ENCODE assay signal across 8 mouse cellular contexts in the genomic region with DNA sequence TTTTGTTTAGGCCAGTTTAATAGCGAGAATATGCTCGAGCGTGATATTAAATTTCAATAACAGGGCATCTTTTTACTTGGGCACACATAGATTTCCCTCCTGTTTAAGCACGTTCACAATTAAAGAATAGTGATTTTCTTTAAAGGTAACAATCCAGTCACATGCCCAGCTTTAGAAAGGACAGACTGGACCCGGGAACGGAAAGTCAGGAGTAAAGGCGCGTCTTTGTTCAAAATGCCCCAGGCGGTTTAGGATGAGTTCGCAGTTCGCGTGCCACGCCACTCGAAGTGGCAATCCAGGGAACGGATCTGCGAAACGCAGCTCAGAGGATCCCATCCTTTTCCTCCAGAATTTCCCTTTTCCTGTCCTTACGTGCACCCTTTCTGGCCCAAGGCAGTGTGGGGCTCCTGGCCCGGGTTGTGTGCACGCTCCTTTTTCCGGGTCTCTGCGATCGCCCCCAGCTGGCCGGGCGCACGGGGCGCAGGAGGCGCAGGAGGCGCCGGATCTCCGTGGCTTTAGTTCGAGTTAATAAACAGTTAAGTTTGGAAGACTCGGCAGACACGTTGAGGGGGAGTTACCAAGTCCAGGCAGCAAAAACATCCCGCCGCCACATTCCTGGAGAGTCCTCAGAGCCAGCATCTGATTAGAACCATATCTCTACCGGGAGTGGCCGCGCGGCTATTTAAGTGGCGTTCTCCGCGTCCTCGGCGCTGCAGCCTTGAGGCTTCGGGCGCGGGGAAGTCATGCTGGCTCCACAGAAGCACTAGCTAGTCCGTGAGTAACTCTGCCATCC. TPM values are rescaled to one million over a fixed set of nuclear protein-coding genes. Genes with fewer than 3 reads are reported as not detected.
DNase-seq lines count a peak whose midpoint lies in the region; ATAC-seq lines count a peak whose summit lies in the region.

No protein-coding gene starts in this region.

- H3K9ac ChIP-seq in intestine, embryonic 14.5 days (ENCODE audit: low read length): peak overlapping the region; percentile 54

- H3K4me1 ChIP-seq in intestine, embryonic 14.5 days (replicated peaks; ENCODE audit: control insufficient read depth, insufficient read depth, low read length): peaks cover 25% of the 10 kb centered on the region
- peaks cover 17% of the 10 kb centered on the region for H3K4me1 ChIP-seq in megakaryocyte, embryonic 14.5 days

- peak overlapping the region; percentile 57 for H3K4me3 ChIP-seq in intestine, embryonic 14.5 days (ENCODE audit: low read depth, low read length)
- H3K4me3 ChIP-seq in megakaryocyte, embryonic 14.5 days (replicated peaks): peak overlapping the region; percentile 89

- H3K4me2 ChIP-seq in intestine, embryonic 14.5 days (ENCODE audit: low read length): peak overlapping the region; percentile 63

- H3K9me3 ChIP-seq in intestine, embryonic 14.5 days (ENCODE audit: control insufficient read depth, low read length): no peaks in the 10 kb centered on the region
- H3K9me3 ChIP-seq in megakaryocyte, embryonic 14.5 days: no peaks in the 10 kb centered on the region

- DNase-seq in adrenal gland, adult 18-20 months (ENCODE audit: low spot score in 2 of 2): peak; percentile 72 to 86
- peak; percentile 90 for DNase-seq in embryo, embryonic 10 days (ENCODE audit: low spot score)
- peak; percentile 86 for DNase-seq in gastrocnemius, postnatal 25 days
- DNase-seq in intestine, embryonic 14.5 days (ENCODE audit: low spot score): peak; percentile 89
- DNase-seq in left cerebral cortex, postnatal 10 days (ENCODE audit: extremely low spot score in 1 of 2, low spot score in 2 of 2): peak; percentile 64 to 92
- peak; percentile 75 for DNase-seq in right cerebral cortex, postnatal 25 days
- peak; percentile 80 to 88 for DNase-seq in urinary bladder, postnatal 4 days (ENCODE audit: low spot score in 2 of 2)

- 3% methylated on average over 49 of the region's 49 CpGs for WGBS in intestine, embryonic 14.5 days

- ATAC-seq in intestine, embryonic 14.5 days (replicated peaks; ENCODE audit: low FRiP score, low TSS enrichment, low read depth): peak; percentile 95

- intact Hi-C loops in left cerebral cortex, postnatal 10 days (cut with DNase I): loop anchor here (2.0 kb wide), 1 partner anchor 148 kb away; no protein-coding TSS in a partner anchor

- no peaks in the 10 kb centered on the region for H3K36me3 ChIP-seq in intestine, embryonic 14.5 days (ENCODE audit: control insufficient read depth, insufficient read depth, low read length)
- no peaks in the 10 kb centered on the region for H3K36me3 ChIP-seq in megakaryocyte, embryonic 14.5 days (replicated peaks; ENCODE audit: low read length)

- H3K27ac ChIP-seq in intestine, embryonic 14.5 days (ENCODE audit: low read depth): peak overlapping the region; percentile 14

- H3K27me3 ChIP-seq in intestine, embryonic 14.5 days (replicated peaks; ENCODE audit: control insufficient read depth, insufficient read depth, low read length): no peaks in the 10 kb centered on the region
- H3K27me3 ChIP-seq in megakaryocyte, embryonic 14.5 days (replicated peaks): peaks cover 49% of the 10 kb centered on the region

RNA-seq across cellular contexts. Expression of gene C9, which starts 58.8 kb away (rescaled TPM):
- total RNA-seq in adrenal gland, adult 18-20 months (2021): not detected
- not detected for total RNA-seq in gastrocnemius, postnatal 25 days (2021)
- polyA plus RNA-seq in intestine, embryonic 14.5 days (2014; fragmentation: Nextera tagmentation; extraction: Ambion mirVana): 1.2 and 1.4 TPM in 2 replicates
- not detected for total RNA-seq in left cerebral cortex, postnatal 10 days (2021)
- not detected in 2 replicates for polyA plus RNA-seq in megakaryocyte, embryonic 14.5 days (2012; ENCODE audit: insufficient read depth, low replicate concordance)

Comparison
In these comparisons a context has a peak if more than half of its experiments do, and no peak if none do; other contexts are left out.
1. Peak in every context shown above with its lines: DNase-seq, ATAC-seq, H3K4me3 ChIP-seq and H3K27ac ChIP-seq.